Mouse (Mus musculus): ENCODE results near the gene Corin. TPM values are rescaled to one million over a fixed set of nuclear protein-coding genes. Genes with fewer than 3 reads are reported as not detected.

Corin gene
- polyA plus RNA-seq, 1 experiment from 2014 or later, result 0.08 TPM

Other genes starting within 250 kb of the Corin start
- gene Nfxl1, start 55.2 kb upstream of the Corin start, polyA plus RNA-seq (2015; fragmentation: Nextera tagmentation; extraction: Ambion mirVana), result 14.4 TPM in 2 replicates
- gene Zar1, start 76.8 kb upstream of the Corin start, polyA plus RNA-seq (2015; fragmentation: Nextera tagmentation; extraction: Ambion mirVana), result 1.2 and 1.6 TPM in 2 replicates
- gene Gm5868, start 83.1 kb upstream of the Corin start, polyA plus RNA-seq (2015; fragmentation: Nextera tagmentation; extraction: Ambion mirVana), result 2.3 and 2.5 TPM in 2 replicates
- not detected in 2 replicates for gene Cnga1, start 139.8 kb upstream of the Corin start, polyA plus RNA-seq (2015; fragmentation: Nextera tagmentation; extraction: Ambion mirVana)
- 0.42 and 0.69 TPM in 2 replicates for gene Nipal1, start 143.3 kb upstream of the Corin start, polyA plus RNA-seq (2015; fragmentation: Nextera tagmentation; extraction: Ambion mirVana)
- not detected in 2 replicates for gene Txk, start 248.3 kb upstream of the Corin start, polyA plus RNA-seq (2015; fragmentation: Nextera tagmentation; extraction: Ambion mirVana)

Measured in forebrain, embryonic 15.5 days (tissue).